In genomic region chr2:20629156-20629712, GRCm38 (mm10) we compare ENCODE assay signal across 26 mouse cellular contexts.
DNase-seq lines count a peak whose midpoint lies in the region; ATAC-seq and TF ChIP-seq lines count a peak whose summit lies in the region.
"Had no signal": no experiment of that assay in that cellular context is flagged by ENCODE, and none has a peak within 500 bp of the region (broad histone marks: within the 10 kb centered on the region; RNA-seq: fewer than 3 reads in every experiment).

No protein-coding gene starts in this region.

- H3K36me3 ChIP-seq in lung, embryonic 14.5 days (ENCODE audit: insufficient read depth), result no peaks in the 10 kb centered on the region
- H3K36me3 ChIP-seq in intestine, embryonic 15.5 days, result no peaks in the 10 kb centered on the region
- H3K36me3 ChIP-seq in stomach, postnatal 0 days (ENCODE audit: control insufficient read depth, insufficient read depth, low read length), result no peaks in the 10 kb centered on the region
- H3K36me3 ChIP-seq: embryonic facial prominence, embryonic 12.5 days; heart, embryonic 12.5 days; liver, embryonic 15.5 days; lung, embryonic 15.5 days; midbrain, embryonic 13.5 days; neural tube, embryonic 13.5 days had no signal

- no peaks in the 10 kb centered on the region for H3K27me3 ChIP-seq in lung, embryonic 14.5 days (ENCODE audit: insufficient read depth, low read length)
- H3K27me3 ChIP-seq in intestine, embryonic 15.5 days (replicated peaks), result no peaks in the 10 kb centered on the region
- H3K27me3 ChIP-seq in stomach, postnatal 0 days (ENCODE audit: control insufficient read depth, insufficient read depth, low read length), result no peaks in the 10 kb centered on the region
- H3K27me3 ChIP-seq: embryonic facial prominence, embryonic 12.5 days; heart, embryonic 12.5 days; liver, embryonic 15.5 days; lung, embryonic 15.5 days; midbrain, embryonic 13.5 days; neural tube, embryonic 13.5 days had no signal

- H3K4me3 ChIP-seq in gastrocnemius, adult 2 months, result no peak overlapping the region
- no peak overlapping the region for H3K4me3 ChIP-seq in lung, embryonic 14.5 days (ENCODE audit: low read depth, low read length)
- H3K4me3 ChIP-seq in intestine, embryonic 15.5 days (replicated peaks), result no peak overlapping the region
- H3K4me3 ChIP-seq in stomach, postnatal 0 days (ENCODE audit: low read depth, low read length), result no peak overlapping the region
- H3K4me3 ChIP-seq in layer of hippocampus, adult 2 months, result no peak overlapping the region
- H3K4me3 ChIP-seq: embryonic facial prominence, embryonic 12.5 days; heart, embryonic 12.5 days; liver, embryonic 15.5 days; lung, embryonic 15.5 days; midbrain, embryonic 13.5 days; neural tube, embryonic 13.5 days had no signal

- no peak for DNase-seq in gastrocnemius, adult 2 months
- DNase-seq in gastrocnemius, adult 18-20 months (ENCODE audit: low spot score), result no peak
- DNase-seq in lung, embryonic 14.5 days, result no peak
- DNase-seq in lung, postnatal 14 days, result no peak
- DNase-seq in stomach, postnatal 0 days (ENCODE audit: low spot score), result no peak
- DNase-seq in layer of hippocampus, adult 2 months (ENCODE audit: low spot score in 2 of 2), result no peak
- DNase-seq: adrenal gland, postnatal 14 days; cerebellum, adult 11 months; cerebellum, adult 9-10 months; cerebellum, postnatal 36 days; gastrocnemius, postnatal 14 days; kidney, adult 9 months; kidney, postnatal 14 days; lung, postnatal 36 days; thymus, adult 2 months; thymus, postnatal 36 days had no signal

- WGBS in lung, embryonic 14.5 days, result 75% methylated on average over 8 of the region's 8 CpGs
- 60% methylated on average over 8 of the region's 8 CpGs for WGBS in intestine, embryonic 15.5 days
- 56% methylated on average over 8 of the region's 8 CpGs for WGBS in stomach, postnatal 0 days

- no peak for ATAC-seq in lung, embryonic 14.5 days (ENCODE audit: insufficient read depth)
- peak; percentile 83 for ATAC-seq in intestine, embryonic 15.5 days
- ATAC-seq in stomach, postnatal 0 days (ENCODE audit: low FRiP score, low TSS enrichment), result no peak
- ATAC-seq: CD4-positive, CD25-positive, alpha-beta regulatory T cell, adult 4 months; forebrain, embryonic 14.5 days; midbrain, embryonic 13.5 days had no signal

- no peak for TF ChIP-seq EP300 in stomach, postnatal 0 days (optimal IDR thresholded peaks at IDR 0.05)

- no peak overlapping the region for H3K4me2 ChIP-seq in lung, embryonic 14.5 days
- no peak overlapping the region for H3K4me2 ChIP-seq in intestine, embryonic 15.5 days (replicated peaks)
- H3K4me2 ChIP-seq in stomach, postnatal 0 days (replicated peaks; ENCODE audit: low read depth), result no peak overlapping the region
- H3K4me2 ChIP-seq: embryonic facial prominence, embryonic 12.5 days; heart, embryonic 12.5 days; hindbrain, embryonic 14.5 days; liver, embryonic 15.5 days; lung, embryonic 15.5 days; midbrain, embryonic 13.5 days; neural tube, embryonic 13.5 days had no signal

- no peak overlapping the region for H3K9ac ChIP-seq in lung, embryonic 14.5 days
- H3K9ac ChIP-seq in intestine, embryonic 15.5 days, result no peak overlapping the region
- no peak overlapping the region for H3K9ac ChIP-seq in stomach, postnatal 0 days (ENCODE audit: low read length)
- H3K9ac ChIP-seq: embryonic facial prominence, embryonic 12.5 days; heart, embryonic 12.5 days; hindbrain, embryonic 14.5 days; liver, embryonic 15.5 days; lung, embryonic 15.5 days; midbrain, embryonic 13.5 days; neural tube, embryonic 13.5 days had no signal

- no peaks in the 10 kb centered on the region for H3K4me1 ChIP-seq in lung, embryonic 14.5 days (ENCODE audit: insufficient read depth)
- no peaks in the 10 kb centered on the region for H3K4me1 ChIP-seq in intestine, embryonic 15.5 days (replicated peaks)
- H3K4me1 ChIP-seq in stomach, postnatal 0 days (replicated peaks; ENCODE audit: control insufficient read depth, insufficient read depth), result no peaks in the 10 kb centered on the region
- H3K4me1 ChIP-seq: embryonic facial prominence, embryonic 12.5 days; heart, embryonic 12.5 days; liver, embryonic 15.5 days; lung, embryonic 15.5 days; midbrain, embryonic 13.5 days; neural tube, embryonic 13.5 days had no signal

- 0 out of 2 replicates have a peak overlapping the region, but pooled peaks have one; percentile 16 for H3K27ac ChIP-seq in gastrocnemius, adult 2 months
- H3K27ac ChIP-seq in lung, embryonic 14.5 days (ENCODE audit: low read depth), result peak overlapping the region; percentile 36; the same call in 1 of the 2 replicates
- H3K27ac ChIP-seq in intestine, embryonic 15.5 days, result peak overlapping the region; percentile 18; the same call in 1 of the 2 replicates
- H3K27ac ChIP-seq in stomach, postnatal 0 days (replicated peaks), result 0 out of 2 replicates have a peak overlapping the region, but pooled peaks have one; percentile 8
- H3K27ac ChIP-seq in layer of hippocampus, adult 2 months, result no peak overlapping the region
- H3K27ac ChIP-seq: embryonic facial prominence, embryonic 12.5 days; hindbrain, embryonic 14.5 days; liver, embryonic 15.5 days; lung, embryonic 15.5 days; midbrain, embryonic 13.5 days; neural tube, embryonic 13.5 days had no signal

- intact Hi-C loops in gastrocnemius, adult 2 months (cut with DNase I), result no loop called here

- no peak for TF ChIP-seq CTCF in gastrocnemius, adult 2 months (IDR thresholded peaks at IDR 0.05)
- TF ChIP-seq CTCF in lung, embryonic 14.5 days (IDR thresholded peaks at IDR 0.05; ENCODE audit: low read depth), result no peak
- TF ChIP-seq CTCF in stomach, postnatal 0 days (IDR thresholded peaks at IDR 0.05; ENCODE audit: low read depth), result no peak
- TF ChIP-seq CTCF in layer of hippocampus, adult 2 months (conservative IDR thresholded peaks at IDR 0.05), result no peak

- no peaks in the 10 kb centered on the region for H3K9me3 ChIP-seq in lung, embryonic 14.5 days (ENCODE audit: low read depth, low read length)
- H3K9me3 ChIP-seq in intestine, embryonic 15.5 days, result no peaks in the 10 kb centered on the region
- no peaks in the 10 kb centered on the region for H3K9me3 ChIP-seq in stomach, postnatal 0 days (ENCODE audit: control insufficient read depth, low read length)
- H3K9me3 ChIP-seq: embryonic facial prominence, embryonic 12.5 days; heart, embryonic 12.5 days; liver, embryonic 15.5 days; lung, embryonic 15.5 days; midbrain, embryonic 13.5 days; neural tube, embryonic 13.5 days had no signal
